Mouse (Mus musculus) liver, embryonic 11.5 days (tissue): ENCODE results near the gene Pik3r5. TPM values are rescaled to one million over a fixed set of nuclear protein-coding genes. Genes with fewer than 3 reads are reported as not detected.

Experiments used
- ATAC-seq: fragments of 200-750 bp; cut with Nextera tagmentation; replicated peaks from 2 replicates; pipeline ENCODE4 v1.8.0; 2017; ENCODE audit warnings: moderate number of reproducible peaks, mild to moderate bottlenecking, moderate TSS enrichment, moderate library complexity; ENCODE audit not compliant: low FRiP score
- DNase-seq: peaks from one replicate; pipeline ENCODE4 v3.0.0-alpha.2; 2017; ENCODE audit warnings: low spot score
- H3K27ac ChIP-seq: fragments of 300-500 bp; sonication (generic); 2 replicates; pipeline ENCODE4 v1.5.1; 2014; ENCODE audit warnings: mild to moderate bottlenecking, low read depth, low read length, control low read depth
- H3K27me3 ChIP-seq: fragments of 300-500 bp; sonication (generic); replicated peaks from 2 replicates; pipeline ENCODE4 v1.6.1; 2014; ENCODE audit warnings: low read length, mixed read lengths; ENCODE audit not compliant: control insufficient read depth, insufficient read depth
- H3K36me3 ChIP-seq: fragments of 300-500 bp; sonication (generic); 2 replicates; pipeline ENCODE4 v1.6.1; 2014; ENCODE audit warnings: mild to moderate bottlenecking, low read length, moderate library complexity, mixed read lengths; ENCODE audit not compliant: control insufficient read depth, insufficient read depth
- H3K4me1 ChIP-seq: fragments of 300-500 bp; sonication (generic); replicated peaks from 2 replicates; pipeline ENCODE4 v1.6.1; 2014; ENCODE audit warnings: low read length, mixed read lengths; ENCODE audit not compliant: control insufficient read depth, insufficient read depth
- H3K4me2 ChIP-seq: fragments of 300-500 bp; sonication (generic); 2 replicates; pipeline ENCODE4 v1.6.1; 2014; ENCODE audit warnings: mild to moderate bottlenecking, control low read depth, moderate library complexity
- H3K4me3 ChIP-seq: fragments of 300-500 bp; sonication (generic); 2 replicates; pipeline ENCODE4 v1.5.1; 2014; ENCODE audit warnings: low read depth, low read length, control low read depth
- H3K9ac ChIP-seq: fragments of 300-500 bp; sonication (generic); 2 replicates; pipeline ENCODE4 v1.6.1; 2014; ENCODE audit warnings: low read depth, low read length, control low read depth
- H3K9me3 ChIP-seq: fragments of 300-500 bp; sonication (generic); 2 replicates; pipeline ENCODE4 v1.6.1; 2016; ENCODE audit warnings: low read length, inconsistent platforms, mixed read lengths; ENCODE audit not compliant: control insufficient read depth
- WGBS: fragments of 180-500 bp; shearing (Covaris S2); extraction: QIAGEN DNeasy Blood & Tissue Kit; methylation state at CpG from one replicate; pipeline ENCODE4 v1.1.7; 2014; 5-methylcytosine and 5-hydroxymethylcytosine counted together
- polyA plus RNA-seq: library from polyadenylated mRNA; unstranded; fragments of >200 nt; fragmentation: Nextera tagmentation; extraction: Ambion mirVana; gene quantifications from 2 replicates; pipeline ENCODE4 v1.2.1, GENCODE M21; 2014

Gene Pik3r5
- polyA plus RNA-seq, 1 experiment from 2014 or later, result 0.56 TPM

DNA sequence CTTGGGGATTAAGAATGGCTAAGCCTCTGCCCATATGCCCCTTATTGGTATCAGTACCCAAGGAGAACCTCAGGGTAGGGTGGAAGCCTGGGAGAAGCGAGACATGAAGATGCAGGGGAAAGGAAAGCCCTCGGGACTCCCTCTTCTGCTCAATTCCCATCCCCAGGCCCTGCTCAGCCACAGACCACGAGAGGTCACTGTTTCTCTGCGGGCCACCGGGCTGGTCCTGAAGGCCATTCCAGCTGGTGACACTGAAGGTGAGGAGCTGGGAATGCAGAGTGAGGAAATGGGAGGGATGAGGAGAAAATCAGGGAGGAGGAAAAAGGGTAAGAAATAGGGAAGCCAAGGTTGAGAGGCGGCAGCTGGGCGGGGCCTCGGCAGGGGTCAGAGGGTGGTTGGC is 112.6 kb downstream of the Pik3r5 start:
- H3K36me3 ChIP-seq, result no peaks in the 10 kb centered on the region
- H3K4me3 ChIP-seq, result no peak overlapping the region
- no peak for ATAC-seq
- WGBS, result 20% methylated on average over 8 of the region's 8 CpGs
- H3K27ac ChIP-seq, result no peak overlapping the region
- no peaks in the 10 kb centered on the region for H3K27me3 ChIP-seq
- H3K4me2 ChIP-seq, result no peak overlapping the region
- no peaks in the 10 kb centered on the region for H3K4me1 ChIP-seq
- no peak for DNase-seq
- no peaks in the 10 kb centered on the region for H3K9me3 ChIP-seq
- H3K9ac ChIP-seq, result no peak overlapping the region

DNA sequence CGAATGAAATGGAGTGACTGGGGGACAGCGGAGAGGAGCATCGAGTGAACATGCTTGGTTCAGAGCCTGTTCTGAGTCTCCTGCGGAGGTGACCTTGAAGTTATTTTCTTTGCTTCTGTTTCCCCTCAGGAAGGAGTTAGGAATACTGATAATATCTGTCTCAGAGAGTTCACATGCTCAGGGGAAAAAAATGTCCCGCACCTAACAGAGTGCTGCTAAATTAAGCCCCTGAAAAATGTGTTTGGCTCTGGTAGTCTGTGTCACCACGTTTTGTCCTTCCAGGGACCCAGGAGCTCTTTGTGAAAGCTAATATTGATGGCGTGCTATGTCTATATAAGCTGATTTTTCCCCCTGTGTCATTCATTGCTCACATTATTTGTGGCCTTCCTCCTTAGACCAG is 113.3 kb downstream of the Pik3r5 start:
- Histone ChIP-seq H3K4me2 (no peak overlapping the region), H3K9ac (no peak overlapping the region), H3K27me3 (no peaks in the 10 kb centered on the region), H3K27ac (no peak overlapping the region), H3K4me3 (no peak overlapping the region), H3K9me3 (no peaks in the 10 kb centered on the region), H3K4me1 (no peaks in the 10 kb centered on the region), H3K36me3 (no peaks in the 10 kb centered on the region)
- DNase-seq, result no peak
- 56% methylated on average over 7 of the region's 7 CpGs for WGBS
- no peak for ATAC-seq

DNA sequence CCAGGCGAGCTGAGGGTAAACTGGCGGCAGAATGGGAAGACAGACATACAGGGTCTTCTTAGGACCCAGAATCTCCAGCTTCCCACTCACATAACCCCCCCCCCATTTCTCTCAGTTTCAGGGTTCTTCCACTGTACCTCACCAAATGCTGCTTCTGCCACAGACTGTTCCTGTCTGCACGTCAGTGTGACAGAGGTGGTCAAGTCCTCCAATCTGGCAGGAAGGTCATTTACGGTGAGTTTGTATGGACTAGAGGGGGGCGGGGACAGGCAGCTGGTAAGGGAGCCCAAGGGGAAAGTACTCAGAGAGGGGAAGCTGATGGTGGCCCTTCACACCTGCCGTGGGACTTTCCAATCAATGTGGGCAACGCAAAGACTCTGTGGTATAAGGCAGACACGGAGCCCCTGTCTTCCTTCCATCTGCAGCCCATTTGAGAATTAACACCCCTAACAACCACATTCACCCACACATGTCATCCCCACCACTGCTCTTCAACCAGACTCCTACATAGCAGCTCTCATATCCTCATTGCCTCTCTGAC is 113.8 kb downstream of the Pik3r5 start:
- H3K27ac ChIP-seq, result no peak overlapping the region

More for the DNA sequence above, 113.8 kb downstream of the Pik3r5 start:
- no peaks in the 10 kb centered on the region for H3K27me3 ChIP-seq
- H3K4me2 ChIP-seq, result no peak overlapping the region
- DNase-seq, result no peak
- 74% methylated on average over 8 of the region's 8 CpGs for WGBS
- H3K4me1 ChIP-seq, result no peaks in the 10 kb centered on the region
- H3K9me3 ChIP-seq, result no peaks in the 10 kb centered on the region
- ATAC-seq, result no peak
- no peak overlapping the region for H3K4me3 ChIP-seq
- no peak overlapping the region for H3K9ac ChIP-seq
- no peaks in the 10 kb centered on the region for H3K36me3 ChIP-seq

Other genes starting within 250 kb of the Pik3r5 start
- 0.13 and 0.40 TPM in 2 replicates for gene Ntn1, start 31.3 kb upstream of the Pik3r5 start, polyA plus RNA-seq
- 1.8 and 1.9 TPM in 2 replicates for gene Pik3r6, start 70.9 kb downstream of the Pik3r5 start, polyA plus RNA-seq
- gene Mfsd6l, start 124.1 kb downstream of the Pik3r5 start, polyA plus RNA-seq, result not detected in 2 replicates
- gene Ccdc42, start 154.9 kb downstream of the Pik3r5 start, polyA plus RNA-seq, result 0.26 and 0.56 TPM in 2 replicates